Mouse (Mus musculus): ENCODE data around the gene Hist1h2an. TPM values are rescaled to one million over a fixed set of nuclear protein-coding genes. Genes with fewer than 3 reads are reported as not detected.
A peak's percentile ranks its signal among the peaks of the same experiment; 100 is the strongest.

The Hist1h2an gene
- total and polyA plus RNA-seq, 3 experiments: 8.6 to 1,740 (median 1,204) TPM

DNA sequence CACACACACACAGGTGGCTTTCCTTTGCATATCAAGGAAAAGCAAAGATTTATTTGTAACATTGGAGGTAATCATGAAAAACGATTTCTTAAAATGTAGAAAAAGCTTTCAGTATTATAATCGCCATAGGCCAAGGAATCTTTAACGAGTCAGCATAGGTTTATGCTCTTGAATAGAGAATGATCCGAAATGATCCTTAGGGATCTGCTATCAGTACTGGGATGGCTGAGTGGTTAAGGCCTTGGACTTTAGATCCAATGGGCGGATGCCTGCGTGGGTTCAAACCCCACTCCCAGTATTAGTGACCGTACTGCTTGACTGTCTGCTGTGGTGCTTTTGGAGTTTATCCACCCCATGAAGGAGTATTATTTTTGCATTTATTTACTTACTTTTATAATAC, 8.6 kb upstream of the Hist1h2an start:
- Histone ChIP-seq H3K4me3 (ENCODE audit: control insufficient read depth in 1 of 2, insufficient read depth in 1 of 2, low read depth in 2 of 2, low read length in 2 of 2) (no peak overlapping the region), H3K36me3 (ENCODE audit: control insufficient read depth in 1 of 2, insufficient read depth in 2 of 2, low read length in 2 of 2) (peaks cover 0 to 2% of the 10 kb centered on the region in 2 experiments; a peak in 2 of 4 replicates), H3K9me3 (replicated peaks; ENCODE audit: insufficient read depth, low read length) (no peaks in the 10 kb centered on the region), H3K4me1 (ENCODE audit: control insufficient read depth in 1 of 2, insufficient read depth in 2 of 2, low read length in 2 of 2) (peaks cover 0 to 6% of the 10 kb centered on the region in 2 experiments; a peak in 3 of 4 replicates), H3K9ac (ENCODE audit: control insufficient read depth, low read depth, low read length, poor library complexity, severe bottlenecking) (no peak overlapping the region), H3K27me3 (ENCODE audit: control insufficient read depth in 1 of 2, insufficient read depth in 2 of 2, low read length in 2 of 2) (no peaks in the 10 kb centered on the region), H3K27ac (ENCODE audit: control insufficient read depth, low read depth, low read length) (no peak overlapping the region), H3K79me2 (ENCODE audit: control insufficient read depth, insufficient read depth, low read length, poor library complexity) (no peaks in the 10 kb centered on the region)
- TF ChIP-seq ETS1 (IDR thresholded peaks at IDR 0.05; ENCODE audit: low read depth, low read length) (no peak), CHD1 (IDR thresholded peaks at IDR 0.05; ENCODE audit: low read depth, low read length) (no peak), TBP (IDR thresholded peaks at IDR 0.05; ENCODE audit: low read depth, low read length) (peak; percentile 91)
- DNase-seq (ENCODE audit: low read depth, low spot score): no peak

DNA sequence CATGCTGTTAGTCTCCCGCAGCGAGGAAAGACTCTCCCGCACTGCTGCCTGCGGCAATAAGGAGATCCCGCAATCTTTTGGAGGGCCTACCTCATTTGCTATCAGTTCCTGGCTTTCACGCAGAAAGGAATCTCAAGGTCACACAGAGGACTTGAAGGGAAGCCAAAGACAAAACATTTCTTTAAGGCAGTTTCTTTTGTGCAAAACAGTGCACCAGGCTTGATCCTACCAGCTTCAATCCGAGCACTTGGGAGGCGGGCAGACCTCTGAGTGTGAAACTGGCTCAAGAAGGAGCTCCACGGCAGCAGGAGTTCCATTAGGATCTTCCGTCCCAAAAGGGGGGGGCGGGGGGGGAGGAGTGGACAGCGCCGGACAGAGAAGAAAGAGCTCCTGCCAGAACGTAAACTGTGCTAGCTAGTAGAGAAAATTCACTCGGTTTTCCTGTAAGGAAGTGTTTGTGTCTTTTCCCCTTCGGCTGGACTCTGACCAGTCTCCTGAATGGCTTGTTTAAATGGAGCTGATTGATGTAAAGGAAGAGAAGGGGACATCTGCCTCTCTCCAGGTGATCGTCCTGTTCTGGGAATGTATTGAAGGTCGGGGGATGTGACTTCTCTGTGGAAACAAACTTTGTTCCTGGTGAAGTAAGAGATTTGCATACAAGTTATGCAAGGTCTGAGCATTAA, 3.7 kb upstream of the Hist1h2an start:
- no peaks in the 10 kb centered on the region for H3K79me2 ChIP-seq (ENCODE audit: control insufficient read depth, insufficient read depth, low read length, poor library complexity)
- peaks cover 4 to 9% of the 10 kb centered on the region in 2 experiments for H3K4me1 ChIP-seq (ENCODE audit: control insufficient read depth in 1 of 2, insufficient read depth in 2 of 2, low read length in 2 of 2)
- H3K36me3 ChIP-seq (ENCODE audit: control insufficient read depth in 1 of 2, insufficient read depth in 2 of 2, low read length in 2 of 2): peaks cover 0 to 21% of the 10 kb centered on the region in 2 experiments; a peak in 2 of 4 replicates
- H3K27ac ChIP-seq (ENCODE audit: control insufficient read depth, low read depth, low read length): no peak overlapping the region
- H3K9me3 ChIP-seq (replicated peaks; ENCODE audit: insufficient read depth, low read length): no peaks in the 10 kb centered on the region
- TF ChIP-seq SIN3A (IDR thresholded peaks at IDR 0.05; ENCODE audit: low read length) (no peak), RAD21 (IDR thresholded peaks at IDR 0.05; ENCODE audit: low read depth, low read length) (no peak), EP300 (IDR thresholded peaks at IDR 0.05; ENCODE audit: low read depth in 1 of 2, low read length in 2 of 2) (no peak), MAZ (IDR thresholded peaks at IDR 0.05; ENCODE audit: low read depth, low read length) (no peak), TCF12 (IDR thresholded peaks at IDR 0.05; ENCODE audit: low read depth, low read length) (no peak), TAL1 (IDR thresholded peaks at IDR 0.05; ENCODE audit: low read length) (no peak), MYC (IDR thresholded peaks at IDR 0.05; ENCODE audit: low read depth, low read length) (no peak), BHLHE40 (IDR thresholded peaks at IDR 0.05; ENCODE audit: borderline replicate concordance, low read depth, low read length) (no peak), GATA1 (IDR thresholded peaks at IDR 0.05; ENCODE audit: low read depth, low read length) (no peak), NELFE (IDR thresholded peaks at IDR 0.05; ENCODE audit: low read depth, low read length) (no peak), MAFK (IDR thresholded peaks at IDR 0.05; ENCODE audit: borderline replicate concordance, low read depth, low read length) (no peak), CTCF (IDR thresholded peaks at IDR 0.05 in 2 of 3, conservative IDR thresholded peaks at IDR 0.05 in 1 of 3; ENCODE audit: control insufficient read depth in 1 of 3, insufficient read depth in 1 of 3, low read depth in 2 of 3, low read length in 3 of 3, poor library complexity in 1 of 3, severe bottlenecking in 1 of 3) (no peak), ZMIZ1 (IDR thresholded peaks at IDR 0.05; ENCODE audit: low read depth, low read length) (no peak), KAT2A (conservative IDR thresholded peaks at IDR 0.05; ENCODE audit: low read depth, low read length) (no peak), MAX (IDR thresholded peaks at IDR 0.05; ENCODE audit: low read length) (no peak)
- H3K9ac ChIP-seq (ENCODE audit: control insufficient read depth, low read depth, low read length, poor library complexity, severe bottlenecking): peak overlapping the region; percentile 61
- peak overlapping the region; percentile 31 to 38 for H3K4me3 ChIP-seq (ENCODE audit: control insufficient read depth in 1 of 2, insufficient read depth in 1 of 2, low read depth in 2 of 2, low read length in 2 of 2)
- H3K27me3 ChIP-seq (ENCODE audit: control insufficient read depth in 1 of 2, insufficient read depth in 2 of 2, low read length in 2 of 2): no peaks in the 10 kb centered on the region
- peak; percentile 54 for DNase-seq (ENCODE audit: low read depth, low spot score)
